Mouse (Mus musculus) ES-E14 (cell line): ENCODE results near the gene Tef. TPM values are rescaled to one million over a fixed set of nuclear protein-coding genes. Genes with fewer than 3 reads are reported as not detected.
A peak's percentile ranks its signal among the peaks of the same experiment; 100 is the strongest.

Source experiments
- DNase-seq: peaks from one replicate; pipeline ENCODE4 v3.0.0-alpha.2; 2013; ENCODE audit warnings: low read depth, low spot score
- H3K27ac ChIP-seq: 2 replicates; pipeline ENCODE4 v1.5.1; 2012; ENCODE audit warnings: low read depth, mild to moderate bottlenecking, low read length, moderate library complexity, mixed read lengths; ENCODE audit not compliant: poor library complexity, insufficient read depth, severe bottlenecking
- H3K36me3 ChIP-seq: 2 replicates; pipeline ENCODE4 v1.6.1; 2012; ENCODE audit warnings: mild to moderate bottlenecking, low read length, moderate library complexity, mixed read lengths; ENCODE audit not compliant: control insufficient read depth, poor library complexity, insufficient read depth, severe bottlenecking
- H3K4me1 ChIP-seq, 2 experiments: fragments of 150-350 bp in 1 of 2; sonication (generic) in 1 of 2; 2 replicates each; pipeline ENCODE4 v1.6.1; 2012; ENCODE audit warnings: low read length in 2 of 2, mild to moderate bottlenecking in 1 of 2, mixed read lengths in 1 of 2; ENCODE audit not compliant: control insufficient read depth in 2 of 2, insufficient read depth in 2 of 2, poor library complexity in 1 of 2
- H3K4me3 ChIP-seq, 2 experiments: fragments of 150-350 bp in 1 of 2; sonication (generic) in 1 of 2; 2 replicates each; pipeline ENCODE4 v1.5.1; 2012; ENCODE audit warnings: low read length in 2 of 2, low read depth in 1 of 2, mild to moderate bottlenecking in 1 of 2, mixed read lengths in 1 of 2; ENCODE audit not compliant: insufficient read depth in 1 of 2, poor library complexity in 1 of 2, severe bottlenecking in 1 of 2
- H3K9ac ChIP-seq: 2 replicates; pipeline ENCODE4 v1.6.1; 2012; ENCODE audit warnings: low read depth, mild to moderate bottlenecking, low read length, mixed read lengths; ENCODE audit not compliant: poor library complexity, insufficient read depth, severe bottlenecking
- H3K9me3 ChIP-seq: fragments of 150-350 bp; sonication (generic); 2 replicates; pipeline ENCODE4 v1.6.1; 2012; ENCODE audit warnings: low read depth, mild to moderate bottlenecking, low read length; ENCODE audit not compliant: control insufficient read depth, insufficient read depth
- CHD2 ChIP-seq: IDR thresholded peaks from 2 replicates; pipeline ENCODE4 v1.6.1; 2014; ENCODE audit warnings: mild to moderate bottlenecking, low read depth, low read length, inconsistent platforms
- HCFC1 ChIP-seq: IDR thresholded peaks from 2 replicates; pipeline ENCODE4 v1.6.1; 2012; ENCODE audit warnings: low read length, inconsistent platforms, borderline replicate concordance; ENCODE audit not compliant: insufficient read depth
- MAFK ChIP-seq: IDR thresholded peaks from 2 replicates; pipeline ENCODE4 v1.6.1; 2014; ENCODE audit warnings: mild to moderate bottlenecking, low read depth, low read length, inconsistent platforms; ENCODE audit not compliant: insufficient read depth
- ZC3H11A ChIP-seq: IDR thresholded peaks from 2 replicates; pipeline ENCODE4 v1.6.1; 2012; ENCODE audit warnings: low read depth, mild to moderate bottlenecking, inconsistent platforms, low read length, borderline replicate concordance
- ZNF384 ChIP-seq: IDR thresholded peaks from 2 replicates; pipeline ENCODE4 v1.6.1; 2012; ENCODE audit warnings: low read depth, low read length, inconsistent platforms
- in situ Hi-C, 2 experiments: fragments of 600-800 bp; cut with MboI; formaldehyde crosslinking; loops; one replicate each; pipeline ENCODE4 v1.15.1; 2025; ENCODE audit warnings: low sequenced_read_pairs in 2 of 2, inconsistent platforms in 1 of 2; ENCODE audit not compliant: unreplicated experiment in 2 of 2
- total RNA-seq: library from RNA; depleted of rRNA; stranded (reverse); fragments of 300-350 nt; gene quantifications from 2 replicates; pipeline ENCODE4 v1.2.3, GENCODE M21; 2012

Tef gene
- total RNA-seq, 1 experiment = 20.9 TPM

- H3K36me3 ChIP-seq = peaks cover 5% of the 10 kb centered on the region; the same call in 1 of the 2 replicates
- no peaks in the 10 kb centered on the region for H3K9me3 ChIP-seq
- H3K4me3 ChIP-seq = peak overlapping the region; percentile 76 to 92
- H3K4me1 ChIP-seq = peaks cover 0 to 6% of the 10 kb centered on the region in 2 experiments; a peak in 2 of 4 replicates
- no peak for TF ChIP-seq ZNF384
- TF ChIP-seq CHD2 = no peak; the same call in 1 of the 2 replicates
- TF ChIP-seq ZC3H11A = no peak
- no peak for TF ChIP-seq MAFK
- peak; percentile 38; the same call in 1 of the 2 replicates for TF ChIP-seq HCFC1
- peak overlapping the region; percentile 67; the same call in 1 of the 2 replicates for H3K27ac ChIP-seq
- DNase-seq = peak; percentile 96
- peak overlapping the region; percentile 77 for H3K9ac ChIP-seq
- in situ Hi-C loops = no loop called here
These were observed 8.7 kb downstream of the Tef start for GRCm38 (mm10) chr15:81810671-81811598.

GRCm38 (mm10) chr15:81811599-81811996 lies 9.4 kb downstream of the Tef start:
- no peak for DNase-seq
- H3K36me3 ChIP-seq = peaks cover 5% of the 10 kb centered on the region; the same call in 1 of the 2 replicates
- peak overlapping the region; percentile 77 for H3K9ac ChIP-seq
- peak overlapping the region; percentile 76 to 92 for H3K4me3 ChIP-seq
- H3K9me3 ChIP-seq = no peaks in the 10 kb centered on the region
- in situ Hi-C loops = no loop called here
- peaks cover 0 to 6% of the 10 kb centered on the region in 2 experiments; a peak in 2 of 4 replicates for H3K4me1 ChIP-seq
- TF ChIP-seq ZNF384 = no peak
- 0 out of 2 replicates have a peak, but pooled peaks have one; percentile 12 for TF ChIP-seq HCFC1
- H3K27ac ChIP-seq = peak overlapping the region; percentile 65

- TF ChIP-seq ZC3H11A (no peak), ZNF384 (no peak), HCFC1 (no peak), CHD2 (no peak), MAFK (no peak)
- peak overlapping the region; percentile 77 for H3K9ac ChIP-seq
- no peak for DNase-seq
- no peak overlapping the region for H3K27ac ChIP-seq
- H3K36me3 ChIP-seq = peaks cover 5% of the 10 kb centered on the region; the same call in 1 of the 2 replicates
- peaks cover 0 to 6% of the 10 kb centered on the region in 2 experiments; a peak in 2 of 4 replicates for H3K4me1 ChIP-seq
- peak overlapping the region; percentile 76 to 92 for H3K4me3 ChIP-seq
- in situ Hi-C loops = no loop called here
- no peaks in the 10 kb centered on the region for H3K9me3 ChIP-seq
These were observed 10.1 kb downstream of the Tef start for GRCm38 (mm10) chr15:81812287-81812686.

GRCm38 (mm10) chr15:81812696-81813631 lies 10.7 kb downstream of the Tef start:
- in situ Hi-C loops = no loop called here
- no peak for DNase-seq
- H3K4me1 ChIP-seq = peaks cover 0 to 6% of the 10 kb centered on the region in 2 experiments; a peak in 2 of 4 replicates
- H3K4me3 ChIP-seq = peak overlapping the region in 1 of 2 experiments; percentile 92; a peak in 2 of 4 replicates
- H3K9ac ChIP-seq = no peak overlapping the region
- H3K36me3 ChIP-seq = peaks cover 5% of the 10 kb centered on the region; the same call in 1 of the 2 replicates
- TF ChIP-seq HCFC1 (no peak), CHD2 (no peak), MAFK (no peak), ZC3H11A (no peak), ZNF384 (no peak)
- H3K9me3 ChIP-seq = no peaks in the 10 kb centered on the region
- H3K27ac ChIP-seq = no peak overlapping the region
